Comparison of ENCODE assay signal across 8 mouse cellular contexts in genomic region chr7:45567112-45567779, GRCm38 (mm10). TPM values are rescaled to one million over a fixed set of nuclear protein-coding genes. Genes with fewer than 3 reads are reported as not detected.
DNase-seq lines count a peak whose midpoint lies in the region; ATAC-seq and TF ChIP-seq lines count a peak whose summit lies in the region.

No protein-coding gene starts in this region.

- H3K27ac ChIP-seq in heart, adult 2 months, result peak overlapping the region; percentile 83
- peak overlapping the region; percentile 89 for H3K27ac ChIP-seq in ES-Bruce4 (ENCODE audit: insufficient read depth, low read length)
- peak overlapping the region; percentile 84 for H3K27ac ChIP-seq in heart, embryonic 16.5 days (ENCODE audit: low read length)
- H3K27ac ChIP-seq in liver, embryonic 16.5 days (ENCODE audit: low read length), result peak overlapping the region; percentile 91

- no peak overlapping the region; the same call in 1 of the 2 replicates for H3K4me3 ChIP-seq in heart, adult 2 months
- H3K4me3 ChIP-seq in ES-Bruce4 (ENCODE audit: low read depth, low read length), result peak overlapping the region; percentile 31
- no peak overlapping the region for H3K4me3 ChIP-seq in heart, embryonic 16.5 days (ENCODE audit: low read length)
- no peak overlapping the region for H3K4me3 ChIP-seq in liver, embryonic 16.5 days (ENCODE audit: low read depth, low read length)

- no peak for TF ChIP-seq EP300 in heart, adult 2 months (IDR thresholded peaks at IDR 0.05; ENCODE audit: insufficient read depth, low read depth, low read length)
- no peak for TF ChIP-seq EP300 in ES-Bruce4 (IDR thresholded peaks at IDR 0.05; ENCODE audit: insufficient read depth, low read depth, low read length)

- no peaks in the 10 kb centered on the region for H3K9me3 ChIP-seq in ES-Bruce4 (replicated peaks; ENCODE audit: control insufficient read depth, insufficient read depth, low read length, poor library complexity, severe bottlenecking)
- H3K9me3 ChIP-seq in heart, embryonic 16.5 days (replicated peaks; ENCODE audit: control insufficient read depth, low read length), result no peaks in the 10 kb centered on the region
- no peaks in the 10 kb centered on the region for H3K9me3 ChIP-seq in liver, embryonic 16.5 days (replicated peaks; ENCODE audit: control insufficient read depth, low read length)

- TF ChIP-seq CTCF in heart, adult 2 months (IDR thresholded peaks at IDR 0.05), result no peak
- TF ChIP-seq CTCF in ES-Bruce4 (IDR thresholded peaks at IDR 0.05; ENCODE audit: low read depth, low read length), result no peak

- peak overlapping the region; percentile 69 for H3K4me2 ChIP-seq in heart, embryonic 16.5 days (ENCODE audit: low read depth, low read length)
- H3K4me2 ChIP-seq in liver, embryonic 16.5 days (ENCODE audit: low read depth, low read length), result peak overlapping the region; percentile 94

- no peak for ATAC-seq in heart, embryonic 16.5 days (replicated peaks; ENCODE audit: extremely low read depth, insufficient read depth, low FRiP score)
- no peak for ATAC-seq in liver, embryonic 16.5 days (ENCODE audit: low read depth)

- peak in 1 of 2 experiments; percentile 16 for DNase-seq in heart, adult 2 months
- DNase-seq in heart, postnatal 10 days, result no peak
- no peak for DNase-seq in adrenal gland, adult 8-10 months
- DNase-seq in cerebellum, postnatal 10 days, result no peak
- no peak for DNase-seq in layer of hippocampus, postnatal 10 days (ENCODE audit: low spot score in 2 of 2)

- peaks cover 6% of the 10 kb centered on the region for H3K4me1 ChIP-seq in heart, adult 2 months (ENCODE audit: control insufficient read depth, insufficient read depth, low read length)
- H3K4me1 ChIP-seq in ES-Bruce4 (ENCODE audit: control insufficient read depth, insufficient read depth, low read length), result peaks cover 2% of the 10 kb centered on the region
- H3K4me1 ChIP-seq in heart, embryonic 16.5 days (ENCODE audit: control insufficient read depth, insufficient read depth, low read length), result peaks cover 27% of the 10 kb centered on the region
- peaks cover 55% of the 10 kb centered on the region for H3K4me1 ChIP-seq in liver, embryonic 16.5 days (ENCODE audit: control insufficient read depth, low read depth, low read length)

- WGBS in heart, adult 2 months, result 67% methylated on average over 8 of the region's 8 CpGs
- WGBS in heart, embryonic 16.5 days, result 66% methylated on average over 8 of the region's 8 CpGs
- WGBS in liver, embryonic 16.5 days (ENCODE audit: insufficient replicate concordance), result 67% methylated on average over 8 of the region's 8 CpGs

- H3K79me2 ChIP-seq in heart, adult 2 months (replicated peaks; ENCODE audit: control insufficient read depth, insufficient read depth, low read length), result no peaks in the 10 kb centered on the region

- H3K36me3 ChIP-seq in heart, adult 2 months (ENCODE audit: control insufficient read depth, insufficient read depth, low read length), result no peaks in the 10 kb centered on the region
- H3K36me3 ChIP-seq in ES-Bruce4 (ENCODE audit: control insufficient read depth, insufficient read depth, low read length, poor library complexity, severe bottlenecking), result no peaks in the 10 kb centered on the region
- H3K36me3 ChIP-seq in heart, embryonic 16.5 days (ENCODE audit: control insufficient read depth, insufficient read depth), result no peaks in the 10 kb centered on the region
- H3K36me3 ChIP-seq in liver, embryonic 16.5 days (ENCODE audit: control insufficient read depth, insufficient read depth), result no peaks in the 10 kb centered on the region

- TF ChIP-seq POLR2A in heart, adult 2 months (IDR thresholded peaks at IDR 0.05; ENCODE audit: insufficient read depth, low read depth, low read length), result no peak
- no peak for TF ChIP-seq POLR2A in ES-Bruce4 (IDR thresholded peaks at IDR 0.05; ENCODE audit: insufficient read depth, low read length)

- intact Hi-C loops in heart, adult 2 months (cut with DNase I), result no loop called here
- intact Hi-C loops in heart, postnatal 10 days (cut with DNase I), result no loop called here

- no peak overlapping the region for H3K9ac ChIP-seq in heart, adult 2 months (ENCODE audit: low read depth, low read length)
- H3K9ac ChIP-seq in ES-Bruce4 (ENCODE audit: low read depth, poor library complexity, severe bottlenecking), result peak overlapping the region; percentile 31
- no peak overlapping the region for H3K9ac ChIP-seq in heart, embryonic 16.5 days (ENCODE audit: low read length)
- H3K9ac ChIP-seq in liver, embryonic 16.5 days (ENCODE audit: low read depth, low read length), result peak overlapping the region; percentile 69; the same call in 1 of the 2 replicates

- H3K27me3 ChIP-seq in heart, adult 2 months (ENCODE audit: control insufficient read depth, insufficient read depth, low read length), result no peaks in the 10 kb centered on the region
- H3K27me3 ChIP-seq in ES-Bruce4 (ENCODE audit: control insufficient read depth, insufficient read depth, low read length, poor library complexity, severe bottlenecking), result no peaks in the 10 kb centered on the region
- no peaks in the 10 kb centered on the region for H3K27me3 ChIP-seq in heart, embryonic 16.5 days (ENCODE audit: control insufficient read depth, insufficient read depth, low read length)
- H3K27me3 ChIP-seq in liver, embryonic 16.5 days (ENCODE audit: control insufficient read depth, insufficient read depth, low read depth, low read length), result no peaks in the 10 kb centered on the region

RNA-seq across cellular contexts. Expression of gene Bcat2, which starts 2.7 kb away (rescaled TPM):
- 100 to 1,000 TPM; 219 to 306 TPM for total RNA-seq in heart, adult 2 months (2021)
- polyA plus RNA-seq in heart, adult 2 months (2012; rRNA removed), result 142 and 198 TPM in 2 replicates
- 10 to 100 TPM; 54.7 to 54.9 TPM for total RNA-seq in heart, postnatal 10 days (2021)
- 104 and 144 TPM in 2 replicates for polyA plus RNA-seq in ES-Bruce4 (2011; ENCODE audit: insufficient read depth, insufficient read length, low read depth, missing spikeins)
- 97.7 and 102 TPM in 2 replicates for polyA plus RNA-seq in heart, embryonic 16.5 days (2015; fragmentation: Nextera tagmentation; extraction: Ambion mirVana)
- 44.0 and 44.6 TPM in 2 replicates for polyA plus RNA-seq in liver, embryonic 16.5 days (2015; fragmentation: Nextera tagmentation; extraction: Ambion mirVana)
- 100 to 1,000 TPM; 191 to 306 (median 245) TPM for total RNA-seq in adrenal gland, adult 8-10 months (2022)
- 10 to 100 TPM; 20.8 to 22.9 TPM for total RNA-seq in layer of hippocampus, postnatal 10 days (2021)

RNA-seq across cellular contexts. Expression of gene Hsd17b14, which starts 12.6 kb away (rescaled TPM):
- under 1 TPM in 1 of 2 experiments, not detected in 1; 0.76 TPM for total RNA-seq in heart, adult 2 months (2021)
- 0.45 and 0.47 TPM in 2 replicates for polyA plus RNA-seq in heart, adult 2 months (2012; rRNA removed)
- total RNA-seq in heart, postnatal 10 days (2021), result under 1 TPM; 0.25 to 0.34 TPM
- 55.0 and 62.2 TPM in 2 replicates for polyA plus RNA-seq in ES-Bruce4 (2011; ENCODE audit: insufficient read depth, insufficient read length, low read depth, missing spikeins)
- polyA plus RNA-seq in heart, embryonic 16.5 days (2015; fragmentation: Nextera tagmentation; extraction: Ambion mirVana), result 0.66 and 0.87 TPM in 2 replicates
- 1.3 and 1.8 TPM in 2 replicates for polyA plus RNA-seq in liver, embryonic 16.5 days (2015; fragmentation: Nextera tagmentation; extraction: Ambion mirVana)
- total RNA-seq in adrenal gland, adult 8-10 months (2022), result 1 to 10 TPM in 2 of 4 experiments, under 1 TPM in 1, not detected in 1; 0.99 to 2.6 (median 2.1) TPM
- total RNA-seq in layer of hippocampus, postnatal 10 days (2021), result not detected

RNA-seq across cellular contexts. Expression of gene Plekha4, which starts 41.1 kb away (rescaled TPM):
- total RNA-seq in heart, adult 2 months (2021), result 1 to 10 TPM; 2.9 to 3.2 TPM
- 6.7 and 7.2 TPM in 2 replicates for polyA plus RNA-seq in heart, adult 2 months (2012; rRNA removed)
- total RNA-seq in heart, postnatal 10 days (2021), result 1 to 10 TPM; 4.1 to 5.6 TPM
- 14.3 and 18.6 TPM in 2 replicates for polyA plus RNA-seq in ES-Bruce4 (2011; ENCODE audit: insufficient read depth, insufficient read length, low read depth, missing spikeins)
- polyA plus RNA-seq in heart, embryonic 16.5 days (2015; fragmentation: Nextera tagmentation; extraction: Ambion mirVana), result 1.3 and 1.8 TPM in 2 replicates
- polyA plus RNA-seq in liver, embryonic 16.5 days (2015; fragmentation: Nextera tagmentation; extraction: Ambion mirVana), result 0.47 and 0.78 TPM in 2 replicates
- 1 to 10 TPM; 3.1 to 6.9 (median 4.3) TPM for total RNA-seq in adrenal gland, adult 8-10 months (2022)
- under 1 TPM; 0.80 to 0.94 TPM for total RNA-seq in layer of hippocampus, postnatal 10 days (2021)

RNA-seq across cellular contexts. Expression of gene Ppp1r15a, which starts 41.2 kb away (rescaled TPM):
- 10 to 100 TPM; 27.3 to 29.6 TPM for total RNA-seq in heart, adult 2 months (2021)
- polyA plus RNA-seq in heart, adult 2 months (2012; rRNA removed), result 20.9 and 36.0 TPM in 2 replicates
- total RNA-seq in heart, postnatal 10 days (2021), result 10 to 100 TPM; 24.5 to 45.4 TPM
- polyA plus RNA-seq in ES-Bruce4 (2011; ENCODE audit: insufficient read depth, insufficient read length, low read depth, missing spikeins), result 15.5 and 18.6 TPM in 2 replicates
- 25.0 and 27.1 TPM in 2 replicates for polyA plus RNA-seq in heart, embryonic 16.5 days (2015; fragmentation: Nextera tagmentation; extraction: Ambion mirVana)
- polyA plus RNA-seq in liver, embryonic 16.5 days (2015; fragmentation: Nextera tagmentation; extraction: Ambion mirVana), result 293 and 328 TPM in 2 replicates
- total RNA-seq in adrenal gland, adult 8-10 months (2022), result 10 to 100 TPM; 29.2 to 62.8 (median 45.0) TPM
- total RNA-seq in layer of hippocampus, postnatal 10 days (2021), result 10 to 100 TPM; 23.6 to 29.3 TPM

RNA-seq across cellular contexts. Expression of gene Fgf21, which starts 48.0 kb away (rescaled TPM):
- total RNA-seq in heart, adult 2 months (2021), result not detected
- polyA plus RNA-seq in heart, adult 2 months (2012; rRNA removed), result not detected in 2 replicates
- total RNA-seq in heart, postnatal 10 days (2021), result not detected
- polyA plus RNA-seq in ES-Bruce4 (2011; ENCODE audit: insufficient read depth, insufficient read length, low read depth, missing spikeins), result 0.94 and 1.7 TPM in 2 replicates
- 1.5 and 1.7 TPM in 2 replicates for polyA plus RNA-seq in heart, embryonic 16.5 days (2015; fragmentation: Nextera tagmentation; extraction: Ambion mirVana)
- polyA plus RNA-seq in liver, embryonic 16.5 days (2015; fragmentation: Nextera tagmentation; extraction: Ambion mirVana), result not detected in 2 replicates
- total RNA-seq in adrenal gland, adult 8-10 months (2022), result not detected
- total RNA-seq in layer of hippocampus, postnatal 10 days (2021), result not detected

Comparison
In these comparisons a context has a peak if more than half of its experiments do, and no peak if none do; other contexts are left out.
1. H3K9ac ChIP-seq: peak in ES-Bruce4 (single experiment) and liver, embryonic 16.5 days (single experiment); none in heart, adult 2 months (single experiment) and heart, embryonic 16.5 days (single experiment).
2. Peak in every context shown above with its lines, with median percentiles within 50 percentile points of each other: H3K27ac ChIP-seq.